Mouse (Mus musculus) urinary bladder, postnatal 10 days (tissue): ENCODE results near the gene Nav1.

Experiments used
- DNase-seq: peaks from one replicate; pipeline ENCODE4 v3.0.0; 2022; ENCODE audit warnings: low spot score

Nav1 gene

GRCm38 (mm10) chr1:135607019-135607418 is at the start of gene Nav1:
Gene Nav1, minus strand, starts transcription at chr1:135607295.
- DNase-seq: no peak

GRCm38 (mm10) chr1:135653909-135654308 is 46.8 kb upstream of the Nav1 start:
- no peak for DNase-seq

GRCm38 (mm10) chr1:135645459-135646195 is 38.5 kb upstream of the Nav1 start:
- DNase-seq: no peak

DNA sequence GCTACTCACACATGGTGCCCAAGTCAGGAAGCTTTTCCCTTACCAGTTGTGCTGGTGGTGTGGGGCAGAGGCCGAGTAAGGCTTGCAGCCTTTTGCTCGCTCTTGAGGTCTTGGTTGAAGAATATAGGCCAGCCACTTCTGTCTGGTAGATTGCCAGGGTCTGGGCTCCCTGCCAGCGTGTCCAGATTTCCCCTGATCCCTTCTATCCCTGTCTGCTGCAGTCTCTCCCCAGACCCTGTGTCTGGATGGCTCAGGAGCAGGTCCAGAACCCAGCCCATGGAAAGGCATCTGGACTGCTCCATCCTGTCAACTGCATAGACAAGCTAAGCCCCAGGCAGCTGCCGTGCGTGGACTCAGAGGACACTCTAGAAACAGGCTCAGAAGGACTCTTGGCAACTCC is 37.0 kb upstream of the Nav1 start:
- DNase-seq: no peak

DNA sequence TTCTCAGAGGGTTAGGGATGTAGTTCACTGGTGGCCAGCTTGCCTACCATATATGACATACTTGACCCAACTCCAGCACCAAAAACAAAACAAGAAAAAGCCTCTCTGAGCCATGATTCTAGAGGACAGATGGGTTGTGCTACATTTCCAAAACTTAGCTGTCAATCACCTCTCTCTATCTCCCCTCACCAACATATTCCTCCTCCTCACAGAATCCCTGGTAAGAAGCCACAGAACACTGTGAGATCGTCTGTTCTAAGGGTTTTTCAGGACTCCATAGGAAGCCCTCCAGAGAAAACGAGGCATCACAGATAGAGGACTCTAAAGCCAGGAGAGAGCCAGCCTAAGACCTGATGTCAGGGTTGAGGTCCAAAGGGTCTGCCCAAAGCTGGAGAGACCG is 36.6 kb upstream of the Nav1 start:
- DNase-seq: no peak

DNA sequence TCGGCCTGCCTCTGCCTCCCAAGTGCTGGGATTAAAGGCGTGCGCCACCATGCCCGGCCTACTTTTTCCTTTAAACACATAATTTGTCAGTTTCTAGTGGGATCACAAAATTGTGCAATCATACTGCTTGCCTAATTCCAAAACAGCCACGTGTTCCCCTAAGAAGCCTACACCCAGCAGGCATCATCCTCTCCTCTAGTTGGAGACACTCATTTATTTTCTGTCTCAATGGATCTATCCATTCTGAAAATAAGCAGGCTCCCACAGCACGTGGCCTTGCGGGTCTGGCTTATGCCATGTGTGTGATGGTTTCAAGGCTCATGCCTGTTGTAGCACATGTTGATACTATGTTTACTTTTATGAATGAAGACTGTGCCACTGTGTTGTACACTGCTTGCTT is 32.8 kb upstream of the Nav1 start:
- no peak for DNase-seq

DNA sequence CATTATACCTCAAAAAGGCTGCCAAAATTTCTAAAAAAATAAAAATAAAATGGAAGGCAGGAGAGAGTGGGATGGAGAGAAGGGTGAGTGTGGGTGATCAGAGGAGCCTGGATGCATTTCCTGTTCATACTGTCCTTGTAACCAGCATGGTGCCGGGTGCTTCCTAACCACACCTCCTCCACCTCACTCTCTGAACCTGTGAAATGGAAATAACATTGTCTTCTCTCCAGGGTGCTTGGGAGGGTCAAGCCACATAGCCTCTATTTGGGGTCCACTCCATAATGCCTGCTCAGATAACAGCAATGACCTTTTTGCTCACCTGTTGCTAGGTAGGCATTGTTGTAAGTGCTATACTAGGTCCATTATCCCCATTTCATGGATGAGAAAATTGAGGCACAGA is 32.0 kb upstream of the Nav1 start:
- DNase-seq: no peak

DNA sequence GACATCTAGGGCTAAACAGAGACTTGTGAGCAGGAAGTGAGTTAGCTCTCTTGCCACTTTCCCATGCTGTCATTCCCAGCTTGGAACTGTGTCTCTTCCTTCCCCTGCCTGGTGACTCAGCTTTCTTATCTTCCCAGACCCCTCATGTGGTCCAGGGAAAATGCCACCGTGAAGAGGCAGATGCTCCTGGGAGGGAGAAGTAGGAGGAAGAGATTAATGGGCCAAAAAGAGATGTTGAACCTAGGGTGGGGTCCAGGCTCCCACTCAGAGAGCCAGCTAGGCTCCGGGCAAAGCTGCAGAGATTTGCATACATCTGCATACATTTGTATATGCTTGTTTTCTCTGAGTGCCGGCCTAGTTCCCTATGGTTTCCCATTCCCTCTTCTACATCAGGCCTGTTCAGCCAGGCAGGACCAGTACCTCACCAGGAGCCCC is 30.5 kb upstream of the Nav1 start:
- no peak for DNase-seq

DNA sequence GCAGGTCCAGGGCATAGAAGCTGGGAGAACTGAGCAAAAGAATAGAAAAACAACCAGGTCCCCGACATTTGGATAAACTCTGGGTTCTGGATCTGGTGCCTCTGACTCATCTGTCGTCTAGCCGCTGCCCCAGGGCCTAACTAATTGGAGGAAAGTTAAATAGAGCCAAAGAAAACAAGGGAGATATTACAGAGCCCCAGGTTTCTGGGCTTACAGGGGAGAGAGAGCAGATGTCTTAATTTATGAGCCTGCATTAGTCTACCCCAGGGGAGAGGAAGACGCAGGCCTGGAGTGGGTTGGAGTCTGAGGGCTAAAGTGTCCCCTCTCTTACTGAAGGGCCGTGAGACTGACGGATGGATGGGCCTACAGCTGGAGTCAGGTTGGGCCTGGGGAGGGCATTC is 29.0 kb upstream of the Nav1 start:
- DNase-seq: no peak

GRCm38 (mm10) chr1:135635323-135636064 is 28.4 kb upstream of the Nav1 start:
- DNase-seq: no peak

- DNase-seq: no peak
Measured at GRCm38 (mm10) chr1:135634791-135635190, 27.7 kb upstream of the Nav1 start.

DNA sequence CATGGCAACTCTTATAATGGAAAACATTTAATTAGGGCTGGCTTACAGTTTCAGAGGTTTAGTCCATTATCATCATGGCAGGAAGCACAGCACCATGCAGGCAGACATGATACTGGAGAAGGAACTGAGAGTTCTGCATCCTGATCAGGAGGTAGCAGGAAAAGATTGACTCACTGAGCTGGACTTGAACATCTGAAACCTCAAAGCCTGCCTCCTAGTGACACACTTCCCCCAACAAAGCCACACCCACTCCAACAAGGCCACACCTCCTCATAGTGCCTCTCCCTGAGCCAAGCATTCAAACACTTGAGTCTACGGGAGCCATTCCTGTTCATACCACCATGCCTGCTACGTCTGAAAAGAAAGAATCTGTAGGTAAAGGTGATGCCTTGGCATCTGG is 26.8 kb upstream of the Nav1 start:
- DNase-seq: no peak

DNA sequence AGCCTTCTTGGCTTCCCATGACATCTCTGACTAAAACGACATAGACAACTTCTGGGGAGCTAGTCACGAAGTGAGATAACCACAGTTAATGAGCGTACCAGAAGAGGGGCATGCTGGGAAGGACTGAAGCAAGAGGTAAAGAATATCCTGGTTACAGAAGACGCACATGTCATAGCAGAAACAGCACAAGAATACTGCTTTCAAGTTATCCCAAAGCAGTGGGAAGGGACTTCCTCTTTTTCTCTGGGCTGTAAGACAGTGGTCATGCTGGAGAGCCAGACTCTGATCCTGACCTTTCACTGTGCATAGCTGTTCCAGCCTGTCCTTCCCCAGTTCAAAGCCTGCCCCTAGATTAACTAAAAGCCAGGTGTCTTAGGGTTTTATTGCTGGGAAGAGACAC is 26.4 kb upstream of the Nav1 start:
- DNase-seq: no peak

- DNase-seq: no peak
Measured at GRCm38 (mm10) chr1:135632199-135632598, 25.1 kb upstream of the Nav1 start.

DNA sequence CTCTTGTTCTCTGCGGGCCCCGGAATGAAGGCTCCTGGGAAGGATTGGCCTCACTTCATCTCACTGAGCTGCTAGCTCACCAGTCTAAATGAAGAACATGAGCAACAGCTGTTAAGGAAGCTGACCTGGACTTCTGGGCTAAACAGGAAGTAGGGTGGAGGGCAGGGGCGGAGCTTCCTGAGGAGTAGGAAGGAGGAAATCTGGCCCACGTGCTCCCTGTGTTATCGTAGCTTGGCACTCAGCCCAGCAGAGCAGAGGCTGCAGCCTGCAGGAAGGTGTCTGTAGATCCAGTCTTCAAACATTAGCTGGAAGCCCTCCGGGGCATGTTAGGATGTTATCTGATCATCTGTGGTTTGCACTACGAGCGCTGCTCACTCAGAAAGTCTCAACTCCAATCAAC is 24.4 kb upstream of the Nav1 start:
- no peak for DNase-seq

DNA sequence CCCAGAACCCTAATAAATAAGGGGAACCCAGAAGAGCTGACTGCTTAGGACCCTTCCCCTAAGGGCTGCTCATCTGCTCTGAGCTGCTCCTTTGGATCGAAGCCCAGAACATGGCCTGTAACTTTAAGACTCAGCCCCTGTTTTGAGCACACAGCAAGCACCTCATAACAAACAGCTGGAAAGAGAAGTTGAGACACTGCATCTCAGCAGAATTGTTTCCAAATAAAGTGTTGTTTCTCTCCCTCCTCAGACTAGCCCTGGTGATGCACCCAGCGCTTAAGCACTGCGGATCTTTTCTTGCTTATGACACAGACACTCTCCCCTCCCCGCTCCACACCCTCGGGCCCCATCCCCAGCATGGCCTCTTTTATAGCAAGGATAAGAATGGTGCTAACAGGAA is 22.8 kb upstream of the Nav1 start:
- DNase-seq: no peak

- DNase-seq: no peak
Measured at GRCm38 (mm10) chr1:135626218-135626617, 19.1 kb upstream of the Nav1 start.

GRCm38 (mm10) chr1:135625741-135626140 is 18.6 kb upstream of the Nav1 start:
- no peak for DNase-seq

GRCm38 (mm10) chr1:135624646-135625045 is 17.6 kb upstream of the Nav1 start:
- no peak for DNase-seq

DNA sequence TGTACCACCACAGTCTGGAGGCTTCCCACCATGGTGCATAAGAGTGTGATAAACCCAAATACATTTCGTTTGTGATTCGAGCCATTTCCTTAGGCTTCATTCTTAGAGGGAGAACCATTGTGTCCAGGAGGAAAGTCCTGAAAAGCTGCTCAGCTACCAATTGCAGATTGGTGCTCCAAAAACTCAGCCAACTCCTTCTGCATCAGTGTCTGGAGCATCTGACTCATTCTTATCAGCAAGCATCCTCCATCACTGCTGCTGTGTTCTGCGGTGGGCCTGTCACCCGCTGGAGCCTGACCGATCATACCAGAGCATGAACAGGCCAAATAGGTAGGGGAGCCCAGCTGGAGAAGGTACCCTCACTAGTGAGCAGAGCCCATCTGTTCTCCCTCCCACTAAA is 16.0 kb upstream of the Nav1 start:
- DNase-seq: no peak

GRCm38 (mm10) chr1:135621307-135621706 is 14.2 kb upstream of the Nav1 start:
- no peak for DNase-seq

GRCm38 (mm10) chr1:135619932-135620391 is 12.9 kb upstream of the Nav1 start:
- DNase-seq: no peak

DNA sequence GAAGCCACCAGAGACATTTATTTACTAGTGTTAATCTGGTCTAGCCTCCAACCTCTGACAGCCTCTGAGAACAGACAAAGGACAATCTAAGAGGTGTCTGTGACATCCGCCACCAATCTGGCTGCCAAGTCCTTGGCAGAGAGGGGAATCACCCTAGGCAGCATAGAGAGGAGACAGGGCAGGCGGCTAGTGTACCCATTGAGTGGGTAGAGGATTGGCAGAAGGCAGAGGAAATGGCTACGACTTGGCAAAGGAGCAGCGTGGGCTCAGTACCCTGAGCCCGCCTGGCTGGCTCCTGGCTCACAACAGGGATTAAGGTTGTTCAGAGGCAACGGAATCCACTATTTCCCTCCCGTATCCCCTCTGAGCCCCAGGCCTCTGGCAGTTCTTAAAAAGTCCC is 12.0 kb upstream of the Nav1 start:
- DNase-seq: no peak

- DNase-seq: no peak
Measured at GRCm38 (mm10) chr1:135617344-135617743, 10.2 kb upstream of the Nav1 start.
